Mouse (Mus musculus) liver, embryonic 16.5 days (tissue): ENCODE measurements around the gene Gm20532. TPM values are rescaled to one million over a fixed set of nuclear protein-coding genes. Genes with fewer than 3 reads are reported as not detected.
A peak's percentile ranks its signal among the peaks of the same experiment; 100 is the strongest.

ENCODE experiments used
- ATAC-seq: fragments of 200-750 bp; cut with Nextera tagmentation; 2 replicates; pipeline ENCODE4 v1.8.0; 2017; ENCODE audit warnings: low read depth, mild to moderate bottlenecking, moderate number of reproducible peaks, moderate library complexity
- H3K27ac ChIP-seq: fragments of 300-500 bp; sonication (generic); 2 replicates; pipeline ENCODE4 v1.5.1; 2014; ENCODE audit warnings: mild to moderate bottlenecking, low read length
- H3K27me3 ChIP-seq: fragments of 300-500 bp; sonication (generic); 2 replicates; pipeline ENCODE4 v1.6.1; 2014; ENCODE audit warnings: low read depth, low read length, mixed read lengths; ENCODE audit not compliant: control insufficient read depth, insufficient read depth
- H3K36me3 ChIP-seq: fragments of 300-500 bp; sonication (generic); 2 replicates; pipeline ENCODE4 v1.6.1; 2014; ENCODE audit warnings: mild to moderate bottlenecking; ENCODE audit not compliant: control insufficient read depth, insufficient read depth
- H3K4me1 ChIP-seq: fragments of 300-500 bp; sonication (generic); 2 replicates; pipeline ENCODE4 v1.6.1; 2014; ENCODE audit warnings: low read depth, low read length, mixed read lengths; ENCODE audit not compliant: control insufficient read depth
- H3K4me2 ChIP-seq: fragments of 300-500 bp; sonication (generic); 2 replicates; pipeline ENCODE4 v1.6.1; 2014; ENCODE audit warnings: low read depth, low read length, mixed read lengths
- H3K4me3 ChIP-seq: fragments of 300-500 bp; sonication (generic); 2 replicates; pipeline ENCODE4 v1.5.1; 2014; ENCODE audit warnings: low read depth, mild to moderate bottlenecking, low read length
- H3K9ac ChIP-seq: fragments of 300-500 bp; sonication (generic); 2 replicates; pipeline ENCODE4 v1.6.1; 2014; ENCODE audit warnings: low read depth, low read length
- H3K9me3 ChIP-seq: fragments of 300-500 bp; sonication (generic); replicated peaks from 2 replicates; pipeline ENCODE4 v1.6.1; 2016; ENCODE audit warnings: low read length; ENCODE audit not compliant: control insufficient read depth
- WGBS: fragments of 180-500 bp; shearing (Covaris S2); extraction: QIAGEN DNeasy Blood & Tissue Kit; methylation state at CpG from one replicate; pipeline ENCODE4 v1.1.7; 2014; ENCODE audit not compliant: insufficient replicate concordance; 5-methylcytosine and 5-hydroxymethylcytosine counted together
- polyA plus RNA-seq: library from polyadenylated mRNA; unstranded; fragments of >200 nt; fragmentation: Nextera tagmentation; extraction: Ambion mirVana; gene quantifications from 2 replicates; pipeline ENCODE4 v1.2.1, GENCODE M21; 2015

The Gm20532 gene
- polyA plus RNA-seq, 1 experiment from 2014 or later = not detected

GRCm38 (mm10) chr2:26566221-26566620, 20.2 kb upstream of the Gm20532 start:
- Histone ChIP-seq H3K4me3 (no peak overlapping the region), H3K36me3 (no peaks in the 10 kb centered on the region), H3K27ac (no peak overlapping the region), H3K9me3 (no peaks in the 10 kb centered on the region), H3K4me2 (no peak overlapping the region), H3K27me3 (no peaks in the 10 kb centered on the region), H3K9ac (no peak overlapping the region), H3K4me1 (no peaks in the 10 kb centered on the region)
- whole genome bisulfite sequencing = 4% methylated on average over 4 of the region's 4 CpGs
- peak; percentile 48; the same call in 1 of the 2 replicates for ATAC-seq

- no peak overlapping the region for H3K9ac ChIP-seq
- H3K4me2 ChIP-seq = no peak overlapping the region
- no peaks in the 10 kb centered on the region for H3K9me3 ChIP-seq
- H3K4me1 ChIP-seq = peaks cover 23% of the 10 kb centered on the region
- no peak for ATAC-seq
- no peak overlapping the region for H3K27ac ChIP-seq
- no peak overlapping the region for H3K4me3 ChIP-seq
- no peaks in the 10 kb centered on the region for H3K36me3 ChIP-seq
- 12% methylated on average over 3 of the region's 3 CpGs for WGBS
- H3K27me3 ChIP-seq = no peaks in the 10 kb centered on the region
Measured at GRCm38 (mm10) chr2:26570034-26570433, 16.4 kb upstream of the Gm20532 start.

GRCm38 (mm10) chr2:26571400-26571799, 15.0 kb upstream of the Gm20532 start:
- H3K36me3 ChIP-seq = no peaks in the 10 kb centered on the region
- H3K27me3 ChIP-seq = no peaks in the 10 kb centered on the region
- no peak overlapping the region for H3K4me3 ChIP-seq
- no peak overlapping the region for H3K4me2 ChIP-seq
- no peak for ATAC-seq
- no peaks in the 10 kb centered on the region for H3K9me3 ChIP-seq
- WGBS = 31% methylated on average over 9 of the region's 9 CpGs
- H3K4me1 ChIP-seq = peaks cover 35% of the 10 kb centered on the region
- no peak overlapping the region for H3K9ac ChIP-seq
- peak overlapping the region; percentile 59 for H3K27ac ChIP-seq

- Histone ChIP-seq H3K4me2 (no peak overlapping the region), H3K9ac (peak overlapping the region; percentile 16; the same call in 1 of the 2 replicates), H3K27me3 (no peaks in the 10 kb centered on the region), H3K36me3 (no peaks in the 10 kb centered on the region), H3K4me3 (no peak overlapping the region), H3K4me1 (peaks cover 38% of the 10 kb centered on the region), H3K27ac (peak overlapping the region; percentile 62), H3K9me3 (no peaks in the 10 kb centered on the region)
- peak; percentile 62 for ATAC-seq
- 22% methylated on average over 5 of the region's 5 CpGs for WGBS
Measured at GRCm38 (mm10) chr2:26571826-26572225, 14.6 kb upstream of the Gm20532 start.

- H3K9me3 ChIP-seq = no peaks in the 10 kb centered on the region
- no peak for ATAC-seq
- H3K36me3 ChIP-seq = no peaks in the 10 kb centered on the region
- H3K4me2 ChIP-seq = no peak overlapping the region
- H3K27me3 ChIP-seq = no peaks in the 10 kb centered on the region
- no peak overlapping the region for H3K4me3 ChIP-seq
- H3K27ac ChIP-seq = 0 out of 2 replicates have a peak overlapping the region, but pooled peaks have one; percentile 7
- H3K4me1 ChIP-seq = peaks cover 43% of the 10 kb centered on the region
- WGBS = 33% methylated on average over 12 of the region's 12 CpGs
- no peak overlapping the region for H3K9ac ChIP-seq
Measured at GRCm38 (mm10) chr2:26573396-26573795, 13.0 kb upstream of the Gm20532 start.

GRCm38 (mm10) chr2:26573807-26574206, 12.6 kb upstream of the Gm20532 start:
- H3K4me3 ChIP-seq = no peak overlapping the region
- H3K27ac ChIP-seq = no peak overlapping the region
- no peak for ATAC-seq
- H3K9me3 ChIP-seq = no peaks in the 10 kb centered on the region
- peaks cover 43% of the 10 kb centered on the region for H3K4me1 ChIP-seq
- no peak overlapping the region for H3K9ac ChIP-seq
- 15% methylated on average over 5 of the region's 5 CpGs for WGBS
- no peaks in the 10 kb centered on the region for H3K27me3 ChIP-seq
- H3K4me2 ChIP-seq = no peak overlapping the region
- no peaks in the 10 kb centered on the region for H3K36me3 ChIP-seq

GRCm38 (mm10) chr2:26574862-26575261, 11.6 kb upstream of the Gm20532 start:
- no peaks in the 10 kb centered on the region for H3K9me3 ChIP-seq
- H3K36me3 ChIP-seq = no peaks in the 10 kb centered on the region
- H3K4me3 ChIP-seq = no peak overlapping the region
- 51% methylated on average over 5 of the region's 5 CpGs for WGBS
- no peaks in the 10 kb centered on the region for H3K27me3 ChIP-seq
- H3K27ac ChIP-seq = no peak overlapping the region
- H3K9ac ChIP-seq = no peak overlapping the region
- H3K4me1 ChIP-seq = peaks cover 43% of the 10 kb centered on the region
- no peak for ATAC-seq
- no peak overlapping the region for H3K4me2 ChIP-seq

- H3K9me3 ChIP-seq = no peaks in the 10 kb centered on the region
- peak overlapping the region; percentile 46; the same call in 1 of the 2 replicates for H3K4me2 ChIP-seq
- no peaks in the 10 kb centered on the region for H3K36me3 ChIP-seq
- 38% methylated on average over 1 of the region's 1 CpGs for WGBS
- H3K4me3 ChIP-seq = 0 out of 2 replicates have a peak overlapping the region, but pooled peaks have one; percentile 7
- peak overlapping the region; percentile 33; the same call in 1 of the 2 replicates for H3K9ac ChIP-seq
- peak overlapping the region; percentile 55 for H3K27ac ChIP-seq
- no peak for ATAC-seq
- no peaks in the 10 kb centered on the region for H3K27me3 ChIP-seq
- H3K4me1 ChIP-seq = peaks cover 43% of the 10 kb centered on the region
Measured at GRCm38 (mm10) chr2:26575378-26575777, 11.1 kb upstream of the Gm20532 start.

GRCm38 (mm10) chr2:26575865-26576264, 10.6 kb upstream of the Gm20532 start:
- no peaks in the 10 kb centered on the region for H3K36me3 ChIP-seq
- H3K27ac ChIP-seq = peak overlapping the region; percentile 55
- H3K9ac ChIP-seq = peak overlapping the region; percentile 33; the same call in 1 of the 2 replicates
- WGBS = 21% methylated on average over 4 of the region's 4 CpGs
- H3K4me3 ChIP-seq = 0 out of 2 replicates have a peak overlapping the region, but pooled peaks have one; percentile 7
- H3K4me2 ChIP-seq = peak overlapping the region; percentile 46
- ATAC-seq = peak; percentile 65
- H3K27me3 ChIP-seq = no peaks in the 10 kb centered on the region
- no peaks in the 10 kb centered on the region for H3K9me3 ChIP-seq
- peaks cover 43% of the 10 kb centered on the region for H3K4me1 ChIP-seq
